Mouse (Mus musculus): ENCODE data around the gene Rab33b. TPM values are rescaled to one million over a fixed set of nuclear protein-coding genes. Genes with fewer than 3 reads are reported as not detected.

Gene Rab33b
- polyA plus RNA-seq, 1 experiment = 7.7 TPM

DNA sequence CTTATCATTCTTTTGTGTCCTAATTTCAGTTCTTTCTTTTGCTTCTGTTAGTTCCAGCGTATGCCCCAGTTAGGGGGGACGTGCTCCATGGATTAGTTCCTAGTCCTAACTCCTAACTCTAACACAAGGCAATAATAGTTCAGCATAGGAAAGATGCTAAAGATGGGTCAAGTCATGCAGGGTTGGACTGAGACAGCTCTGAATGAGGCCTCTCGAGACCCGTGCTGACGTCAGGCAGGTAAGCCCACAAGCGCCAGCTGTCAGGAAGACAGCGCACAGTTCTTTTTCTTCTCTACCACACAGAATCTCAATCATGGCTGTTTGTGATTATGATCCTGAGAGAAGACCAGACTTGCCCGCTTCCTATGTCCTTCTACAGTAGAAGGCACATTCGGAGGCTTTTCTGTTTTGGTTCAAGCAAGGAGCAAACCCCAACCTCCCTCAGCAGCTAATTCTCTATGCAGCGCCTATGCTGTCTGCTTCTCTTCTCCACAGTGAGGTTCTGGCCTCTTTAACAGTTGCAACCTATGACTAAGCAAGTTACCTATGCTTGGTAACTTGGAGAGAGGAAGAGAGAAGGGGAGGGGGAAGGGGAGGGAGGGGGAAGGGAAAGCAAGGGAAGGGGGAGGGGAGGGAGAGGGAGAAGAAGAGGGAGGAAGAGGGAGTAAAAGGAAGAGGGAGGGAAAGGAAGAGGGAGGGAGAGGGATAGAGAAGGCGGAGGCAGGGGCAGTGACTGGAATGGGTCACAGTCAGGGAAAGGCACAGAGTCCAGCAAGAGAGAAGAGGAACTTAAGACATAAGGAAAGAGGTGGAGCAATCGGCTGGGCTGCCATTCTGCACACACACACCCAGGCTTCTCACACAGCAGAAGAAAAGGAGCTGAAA is 34.4 kb downstream of the Rab33b start:
- Histone ChIP-seq H3K27me3 (ENCODE audit: control insufficient read depth, insufficient read depth, low read length, poor library complexity, severe bottlenecking) (no peaks in the 10 kb centered on the region), H3K27ac (ENCODE audit: insufficient read depth, low read length) (0 out of 2 replicates have a peak overlapping the region, but pooled peaks have one; percentile 7), H3K4me1 (ENCODE audit: control insufficient read depth, insufficient read depth, low read length) (no peaks in the 10 kb centered on the region), H3K36me3 (ENCODE audit: control insufficient read depth, insufficient read depth, low read length, poor library complexity, severe bottlenecking) (no peaks in the 10 kb centered on the region; the same call in 1 of the 2 replicates), H3K4me3 (ENCODE audit: low read depth, low read length) (no peak overlapping the region), H3K9ac (ENCODE audit: low read depth, poor library complexity, severe bottlenecking) (no peak overlapping the region), H3K9me3 (replicated peaks; ENCODE audit: control insufficient read depth, insufficient read depth, low read length, poor library complexity, severe bottlenecking) (no peaks in the 10 kb centered on the region)
- no peak for TF ChIP-seq EP300 (IDR thresholded peaks at IDR 0.05; ENCODE audit: insufficient read depth, low read depth, low read length)

DNA sequence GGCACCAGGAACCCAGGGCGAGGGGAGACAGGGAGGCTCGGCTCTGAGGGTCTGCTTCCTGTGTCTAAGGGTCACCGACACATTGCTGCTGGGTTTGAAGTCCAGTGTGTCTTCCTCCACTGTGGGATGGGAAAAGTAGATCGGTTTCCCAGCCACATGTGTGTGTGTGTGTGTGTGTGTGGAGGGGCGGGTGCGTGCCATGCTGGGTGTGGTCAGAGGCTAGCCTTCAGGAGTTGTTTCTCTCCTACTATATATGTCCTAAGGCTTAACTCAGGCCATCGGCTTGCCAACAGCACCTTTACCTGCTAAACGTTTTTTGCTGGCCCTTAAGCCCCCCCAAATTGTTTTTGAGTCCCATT is 35.0 kb downstream of the Rab33b start:
- no peaks in the 10 kb centered on the region for H3K9me3 ChIP-seq (replicated peaks; ENCODE audit: control insufficient read depth, insufficient read depth, low read length, poor library complexity, severe bottlenecking)
- no peak overlapping the region for H3K27ac ChIP-seq (ENCODE audit: insufficient read depth, low read length)
- H3K27me3 ChIP-seq (ENCODE audit: control insufficient read depth, insufficient read depth, low read length, poor library complexity, severe bottlenecking) = no peaks in the 10 kb centered on the region
- no peaks in the 10 kb centered on the region; the same call in 1 of the 2 replicates for H3K36me3 ChIP-seq (ENCODE audit: control insufficient read depth, insufficient read depth, low read length, poor library complexity, severe bottlenecking)
- H3K4me1 ChIP-seq (ENCODE audit: control insufficient read depth, insufficient read depth, low read length) = no peaks in the 10 kb centered on the region
- H3K4me3 ChIP-seq (ENCODE audit: low read depth, low read length) = no peak overlapping the region
- TF ChIP-seq POLR2A (IDR thresholded peaks at IDR 0.05; ENCODE audit: insufficient read depth, low read length) = no peak
- no peak for TF ChIP-seq CTCF (IDR thresholded peaks at IDR 0.05; ENCODE audit: low read depth, low read length)
- TF ChIP-seq EP300 (IDR thresholded peaks at IDR 0.05; ENCODE audit: insufficient read depth, low read depth, low read length) = no peak
- H3K9ac ChIP-seq (ENCODE audit: low read depth, poor library complexity, severe bottlenecking) = no peak overlapping the region

DNA sequence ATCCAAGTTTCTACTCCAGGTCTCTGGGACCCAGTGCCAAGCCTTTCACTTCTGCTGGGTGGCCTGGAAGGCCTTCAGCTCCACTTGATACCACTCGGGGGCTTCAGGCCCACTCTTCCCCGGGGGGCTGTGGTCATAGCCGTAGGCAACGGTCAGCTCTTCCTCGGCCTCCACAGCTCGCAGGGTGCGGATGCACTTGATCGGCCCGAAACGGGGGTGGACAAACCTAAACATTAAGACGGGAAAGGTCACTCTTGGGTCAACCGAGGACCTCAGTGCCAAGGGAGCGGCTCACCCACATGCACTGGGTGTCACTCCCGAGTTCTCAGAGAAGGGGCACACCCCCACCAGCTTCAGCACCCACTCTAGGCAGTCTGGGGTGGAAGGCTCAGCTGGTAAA is 37.5 kb downstream of the Rab33b start:
- H3K36me3 ChIP-seq (ENCODE audit: control insufficient read depth, insufficient read depth, low read length, poor library complexity, severe bottlenecking) = no peaks in the 10 kb centered on the region; the same call in 1 of the 2 replicates
- H3K4me3 ChIP-seq (ENCODE audit: low read depth, low read length) = no peak overlapping the region
- no peaks in the 10 kb centered on the region for H3K4me1 ChIP-seq (ENCODE audit: control insufficient read depth, insufficient read depth, low read length)
- no peaks in the 10 kb centered on the region for H3K9me3 ChIP-seq (replicated peaks; ENCODE audit: control insufficient read depth, insufficient read depth, low read length, poor library complexity, severe bottlenecking)
- H3K27me3 ChIP-seq (ENCODE audit: control insufficient read depth, insufficient read depth, low read length, poor library complexity, severe bottlenecking) = no peaks in the 10 kb centered on the region
- H3K27ac ChIP-seq (ENCODE audit: insufficient read depth, low read length) = no peak overlapping the region
- no peak overlapping the region for H3K9ac ChIP-seq (ENCODE audit: low read depth, poor library complexity, severe bottlenecking)
- TF ChIP-seq POLR2A (IDR thresholded peaks at IDR 0.05; ENCODE audit: insufficient read depth, low read length) (no peak), CTCF (IDR thresholded peaks at IDR 0.05; ENCODE audit: low read depth, low read length) (no peak), EP300 (IDR thresholded peaks at IDR 0.05; ENCODE audit: insufficient read depth, low read depth, low read length) (no peak)

DNA sequence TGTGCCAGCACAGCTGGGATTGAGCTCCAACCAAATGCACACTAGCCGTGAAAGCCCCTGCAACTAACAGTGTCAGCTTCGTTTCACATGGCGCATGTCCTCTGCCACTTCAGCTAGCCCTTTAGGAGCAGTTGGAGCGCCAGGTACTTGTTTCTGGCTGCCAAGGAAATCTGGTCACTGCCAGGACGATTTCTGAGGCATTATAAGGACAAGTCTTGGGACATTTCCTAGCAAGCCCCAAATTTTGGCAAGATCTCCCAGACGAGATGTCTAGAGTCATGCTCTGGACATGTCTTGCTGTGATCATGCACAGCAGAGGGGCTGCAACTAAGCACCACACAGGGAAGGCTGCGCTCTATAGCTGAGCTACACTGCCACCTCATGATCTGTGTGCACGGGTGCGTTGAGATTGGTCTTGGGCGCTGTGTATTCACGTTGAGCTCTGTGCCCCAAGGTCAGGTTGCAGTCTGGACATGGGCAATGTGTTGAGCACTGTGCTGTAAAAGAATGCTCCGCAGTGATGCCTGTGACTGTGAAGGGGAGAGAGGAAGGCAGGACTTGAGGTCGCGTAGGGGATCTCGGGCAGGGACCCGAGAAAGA is 41.6 kb downstream of the Rab33b start:
- no peaks in the 10 kb centered on the region; the same call in 1 of the 2 replicates for H3K36me3 ChIP-seq (ENCODE audit: control insufficient read depth, insufficient read depth, low read length, poor library complexity, severe bottlenecking)
- TF ChIP-seq POLR2A (IDR thresholded peaks at IDR 0.05; ENCODE audit: insufficient read depth, low read length) (no peak), EP300 (IDR thresholded peaks at IDR 0.05; ENCODE audit: insufficient read depth, low read depth, low read length) (no peak), CTCF (IDR thresholded peaks at IDR 0.05; ENCODE audit: low read depth, low read length) (no peak)

DNA sequence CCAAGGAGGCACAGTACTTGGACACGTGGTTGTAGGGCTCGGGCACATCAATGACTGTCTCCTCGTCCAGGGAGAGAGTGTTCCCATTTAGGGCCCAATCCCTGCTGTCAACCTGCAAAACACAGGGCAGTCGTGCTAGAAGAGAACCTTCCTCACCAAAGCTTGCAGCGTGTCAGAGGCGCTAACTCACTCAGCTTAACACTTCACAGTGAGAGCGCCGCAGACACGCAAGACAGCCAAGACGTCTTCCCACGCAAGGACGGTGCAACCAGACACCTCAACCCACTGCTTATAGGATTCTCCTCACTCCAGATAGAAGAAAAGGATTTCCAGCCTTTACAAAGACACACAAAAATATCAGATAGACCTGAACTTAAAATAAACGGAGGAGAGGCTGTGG is 43.2 kb downstream of the Rab33b start:
- Histone ChIP-seq H3K27ac (ENCODE audit: insufficient read depth, low read length) (no peak overlapping the region), H3K27me3 (ENCODE audit: control insufficient read depth, insufficient read depth, low read length, poor library complexity, severe bottlenecking) (no peaks in the 10 kb centered on the region), H3K4me1 (ENCODE audit: control insufficient read depth, insufficient read depth, low read length) (no peaks in the 10 kb centered on the region), H3K4me3 (ENCODE audit: low read depth, low read length) (no peak overlapping the region), H3K36me3 (ENCODE audit: control insufficient read depth, insufficient read depth, low read length, poor library complexity, severe bottlenecking) (no peaks in the 10 kb centered on the region), H3K9ac (ENCODE audit: low read depth, poor library complexity, severe bottlenecking) (no peak overlapping the region), H3K9me3 (replicated peaks; ENCODE audit: control insufficient read depth, insufficient read depth, low read length, poor library complexity, severe bottlenecking) (no peaks in the 10 kb centered on the region)
- no peak for TF ChIP-seq EP300 (IDR thresholded peaks at IDR 0.05; ENCODE audit: insufficient read depth, low read depth, low read length)
- no peak for TF ChIP-seq POLR2A (IDR thresholded peaks at IDR 0.05; ENCODE audit: insufficient read depth, low read length)
- no peak for TF ChIP-seq CTCF (IDR thresholded peaks at IDR 0.05; ENCODE audit: low read depth, low read length)

More for the DNA sequence above, 41.6 kb downstream of the Rab33b start:
- H3K4me3 ChIP-seq (ENCODE audit: low read depth, low read length) = no peak overlapping the region
- H3K9ac ChIP-seq (ENCODE audit: low read depth, poor library complexity, severe bottlenecking) = no peak overlapping the region
- no peaks in the 10 kb centered on the region for H3K9me3 ChIP-seq (replicated peaks; ENCODE audit: control insufficient read depth, insufficient read depth, low read length, poor library complexity, severe bottlenecking)
- no peaks in the 10 kb centered on the region for H3K4me1 ChIP-seq (ENCODE audit: control insufficient read depth, insufficient read depth, low read length)
- peak overlapping the region; percentile 0; the same call in 1 of the 2 replicates for H3K27ac ChIP-seq (ENCODE audit: insufficient read depth, low read length)
- H3K27me3 ChIP-seq (ENCODE audit: control insufficient read depth, insufficient read depth, low read length, poor library complexity, severe bottlenecking) = no peaks in the 10 kb centered on the region

Measured in ES-Bruce4 (cell line).